Mouse (Mus musculus) intestine, embryonic 16.5 days (tissue): ENCODE results near the gene Oip5. TPM values are rescaled to one million over a fixed set of nuclear protein-coding genes. Genes with fewer than 3 reads are reported as not detected.

ENCODE experiments used
- ATAC-seq: fragments of 200-750 bp; cut with Nextera tagmentation; 2 replicates; pipeline ENCODE4 v1.8.0; 2017; ENCODE audit warnings: moderate TSS enrichment, moderate library complexity
- H3K27ac ChIP-seq: fragments of 300-500 bp; sonication (generic); 2 replicates; pipeline ENCODE4 v1.5.1; 2014; ENCODE audit warnings: mild to moderate bottlenecking, low read length
- H3K27me3 ChIP-seq: fragments of 300-500 bp; sonication (generic); replicated peaks from 2 replicates; pipeline ENCODE4 v1.6.1; 2014; ENCODE audit warnings: low read length, control low read depth, mixed read lengths; ENCODE audit not compliant: control insufficient read depth, insufficient read depth
- H3K36me3 ChIP-seq: fragments of 300-500 bp; sonication (generic); 2 replicates; pipeline ENCODE4 v1.6.1; 2014; ENCODE audit warnings: low read length, control low read depth; ENCODE audit not compliant: control insufficient read depth, insufficient read depth
- H3K4me1 ChIP-seq: fragments of 300-500 bp; sonication (generic); 2 replicates; pipeline ENCODE4 v1.6.1; 2014; ENCODE audit warnings: low read length, control low read depth, mixed read lengths; ENCODE audit not compliant: control insufficient read depth, insufficient read depth
- H3K4me2 ChIP-seq: fragments of 300-500 bp; sonication (generic); 2 replicates; pipeline ENCODE4 v1.6.1; 2014; ENCODE audit warnings: low read depth, low read length, control low read depth
- H3K4me3 ChIP-seq: fragments of 300-500 bp; sonication (generic); 2 replicates; pipeline ENCODE4 v1.5.1; 2014; ENCODE audit warnings: mild to moderate bottlenecking, low read length
- H3K9ac ChIP-seq: fragments of 300-500 bp; sonication (generic); 2 replicates; pipeline ENCODE4 v1.6.1; 2014; ENCODE audit warnings: low read depth, low read length
- H3K9me3 ChIP-seq: fragments of 300-500 bp; sonication (generic); 2 replicates; pipeline ENCODE4 v1.6.1; 2016; ENCODE audit warnings: low read length, control low read depth; ENCODE audit not compliant: control insufficient read depth
- WGBS: fragments of 180-500 bp; shearing (Covaris S2); extraction: QIAGEN DNeasy Blood & Tissue Kit; methylation state at CpG from one replicate; pipeline ENCODE4 v1.1.7; 2014; 5-methylcytosine and 5-hydroxymethylcytosine counted together
- polyA plus RNA-seq: library from polyadenylated mRNA; unstranded; fragments of >200 nt; fragmentation: Nextera tagmentation; extraction: Ambion mirVana; gene quantifications from 2 replicates; pipeline ENCODE4 v1.2.1, GENCODE M21; 2015

The Oip5 gene
- polyA plus RNA-seq, 1 experiment from 2014 or later: 23.6 TPM

DNA sequence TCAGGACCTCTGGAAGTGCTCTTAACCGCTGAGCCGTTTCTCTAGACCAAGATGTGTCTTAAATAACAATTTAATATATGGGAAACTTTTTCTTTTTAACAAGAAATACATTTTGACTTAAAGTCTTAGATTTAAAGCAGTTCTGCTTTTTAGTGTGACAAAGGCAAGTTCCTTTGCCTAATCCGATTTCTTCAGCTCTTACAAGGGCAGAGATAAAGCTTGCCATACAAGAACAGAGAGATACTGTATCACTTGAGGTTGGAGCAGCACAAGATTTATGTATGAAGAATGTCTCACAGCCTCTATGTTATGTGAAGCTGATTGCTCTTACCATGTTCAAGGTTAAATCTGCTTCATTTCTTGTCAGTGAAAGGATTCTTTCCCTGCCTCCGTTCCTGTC is 53.0 kb downstream of the Oip5 start:
- Histone ChIP-seq H3K4me1 (no peaks in the 10 kb centered on the region), H3K4me2 (no peak overlapping the region), H3K27ac (no peak overlapping the region), H3K4me3 (no peak overlapping the region), H3K27me3 (no peaks in the 10 kb centered on the region), H3K9ac (no peak overlapping the region), H3K36me3 (no peaks in the 10 kb centered on the region), H3K9me3 (no peaks in the 10 kb centered on the region)
- 90% methylated on average over 4 of the region's 4 CpGs for WGBS
- no peak for ATAC-seq

DNA sequence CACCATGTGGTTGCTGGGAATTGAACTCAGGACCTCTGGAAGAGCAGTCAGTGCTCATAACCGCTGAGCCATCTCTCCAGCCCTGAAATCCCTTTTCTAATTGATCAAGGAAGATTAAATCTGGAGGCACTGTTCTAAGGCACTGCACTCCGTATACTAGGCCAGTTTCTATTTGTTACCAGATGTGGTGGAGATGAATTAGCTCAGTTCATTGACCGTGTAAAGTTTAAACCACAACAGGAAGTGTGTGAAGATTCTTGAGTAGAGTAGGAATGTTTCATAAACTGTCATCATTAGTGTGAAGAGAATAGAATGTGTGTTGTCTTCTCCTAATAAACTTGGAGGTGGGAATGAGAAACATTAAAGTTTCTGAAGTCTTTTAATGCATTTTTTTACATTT is 56.5 kb downstream of the Oip5 start:
- 79% methylated on average over 3 of the region's 3 CpGs for WGBS
- no peak overlapping the region for H3K9ac ChIP-seq
- no peaks in the 10 kb centered on the region for H3K36me3 ChIP-seq
- no peak for ATAC-seq
- H3K4me1 ChIP-seq: peaks cover 9% of the 10 kb centered on the region
- H3K9me3 ChIP-seq: no peaks in the 10 kb centered on the region
- no peak overlapping the region for H3K27ac ChIP-seq
- no peaks in the 10 kb centered on the region for H3K27me3 ChIP-seq
- no peak overlapping the region for H3K4me3 ChIP-seq
- no peak overlapping the region for H3K4me2 ChIP-seq

Other genes with a start within 250 kb of the Oip5 start
- gene Ino80, start 140.8 kb downstream of the Oip5 start, polyA plus RNA-seq: 3.2 and 3.4 TPM in 2 replicates
- 0.36 and 0.39 TPM in 2 replicates for gene Exd1, start 70.8 kb downstream of the Oip5 start, polyA plus RNA-seq
- 56.7 and 60.6 TPM in 2 replicates for gene Chp1, start 70.8 kb downstream of the Oip5 start, polyA plus RNA-seq
- gene Nusap1, start 171 bp downstream of the Oip5 start, polyA plus RNA-seq: 50.5 and 57.1 TPM in 2 replicates
- 47.9 and 56.0 TPM in 2 replicates for gene Ndufaf1, start 44.4 kb upstream of the Oip5 start, polyA plus RNA-seq
- gene Rtf1, start 56.6 kb upstream of the Oip5 start, polyA plus RNA-seq: 23.8 and 29.6 TPM in 2 replicates
- 7.5 and 7.9 TPM in 2 replicates for gene Itpka, start 123.9 kb upstream of the Oip5 start, polyA plus RNA-seq
- gene Ltk, start 142.0 kb upstream of the Oip5 start, polyA plus RNA-seq: 0.86 and 1.1 TPM in 2 replicates
- 22.9 and 23.8 TPM in 2 replicates for gene Rpap1, start 169.1 kb upstream of the Oip5 start, polyA plus RNA-seq
- gene Tyro3, start 179.3 kb upstream of the Oip5 start, polyA plus RNA-seq: 11.4 and 12.9 TPM in 2 replicates